Mouse (Mus musculus): Measurements from ENCODE around the gene Mymx.

Mymx gene

DNA sequence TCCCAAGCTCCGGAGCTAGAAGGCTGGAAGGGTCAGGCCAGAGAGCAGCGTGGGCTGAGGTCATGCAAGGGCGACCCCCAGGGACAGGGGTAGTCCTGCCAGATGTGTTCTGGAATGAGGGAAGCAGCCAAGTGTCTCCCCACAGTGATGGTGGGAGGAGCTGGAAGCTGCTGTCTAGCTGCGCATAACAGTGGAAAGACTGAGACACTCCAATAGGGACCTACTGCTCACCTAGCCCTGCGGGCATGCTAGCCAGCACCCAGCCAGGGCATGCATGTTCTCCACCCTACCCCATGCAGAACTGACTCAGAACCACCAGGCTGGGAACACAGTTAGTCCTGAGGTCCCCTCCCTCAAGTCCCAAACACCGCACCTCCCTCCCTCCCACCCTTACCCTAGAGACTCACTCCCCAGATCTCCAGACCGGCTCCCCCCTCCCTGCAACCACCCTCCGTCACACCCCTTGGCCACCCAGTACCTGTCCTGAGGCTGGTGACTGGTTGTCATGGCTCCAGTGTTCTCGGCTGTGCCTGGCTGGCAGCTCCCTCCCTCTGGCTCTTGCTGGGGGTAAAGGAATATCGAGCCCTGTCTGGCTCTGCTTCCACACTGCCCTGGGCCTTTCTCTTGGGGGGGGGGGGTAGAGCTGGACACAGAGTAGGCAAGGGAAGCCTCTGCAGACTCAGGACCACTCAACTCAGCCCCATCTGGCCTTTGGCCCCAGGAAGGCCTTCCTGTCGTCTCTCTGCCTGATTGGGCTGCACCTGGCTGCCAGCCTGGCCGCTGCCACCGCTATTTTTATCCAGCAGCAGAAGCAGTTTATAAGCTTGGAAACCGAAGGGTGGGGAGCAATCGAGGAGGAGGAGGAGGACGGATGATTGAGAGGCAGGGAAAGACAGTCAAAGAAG is 9.9 kb downstream of the Mymx start:
- peak; percentile 62 to 83 for DNase-seq (ENCODE audit: inconsistent age in 2 of 2, low spot score in 1 of 2)

DNA sequence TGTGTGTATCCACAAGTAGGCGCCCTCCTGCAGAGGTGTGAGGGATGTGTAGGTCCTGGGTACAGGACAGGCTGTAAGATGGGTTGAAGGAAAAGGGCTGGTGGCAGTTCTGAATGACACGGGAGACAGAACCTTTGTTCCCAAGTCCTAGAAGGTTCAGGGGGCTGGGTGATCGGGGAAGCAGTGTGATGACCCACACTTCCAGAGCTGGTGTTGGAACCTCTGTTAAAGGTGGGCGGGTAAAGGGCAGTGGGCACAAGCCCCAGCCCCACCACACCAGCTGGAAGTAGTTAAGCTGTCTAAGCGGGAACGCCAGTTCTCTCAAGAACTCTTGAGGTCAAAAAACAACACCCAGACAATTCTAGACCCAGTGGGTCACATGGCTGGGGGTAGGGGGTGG is 11.5 kb downstream of the Mymx start:
- DNase-seq (ENCODE audit: inconsistent age in 2 of 2, low spot score in 1 of 2) = peak; percentile 13 to 50

GRCm38 (mm10) chr17:45589844-45590243 is 12.1 kb downstream of the Mymx start:
- DNase-seq (ENCODE audit: inconsistent age in 2 of 2, low spot score in 1 of 2) = peak; percentile 75 to 91

DNA sequence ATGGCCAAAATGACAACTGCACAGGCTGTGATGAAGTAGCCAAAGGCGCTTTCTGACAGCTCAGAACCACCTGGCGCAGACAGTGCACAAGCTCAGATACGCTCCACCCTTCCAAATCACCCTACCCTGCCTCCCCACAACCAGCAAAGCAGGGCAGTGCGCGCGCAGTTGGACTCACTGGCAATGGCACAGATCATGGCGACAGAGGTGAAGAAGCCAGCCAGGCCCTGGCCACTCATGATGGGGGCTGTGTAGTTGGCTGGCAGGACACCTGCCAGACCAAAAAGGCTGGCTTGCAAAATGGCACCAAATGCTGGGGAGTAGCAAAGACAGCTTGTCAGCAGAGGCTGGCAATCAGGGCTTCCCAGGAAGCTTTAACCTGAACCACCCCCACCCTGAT is 12.7 kb downstream of the Mymx start:
- DNase-seq (ENCODE audit: inconsistent age in 2 of 2, low spot score in 1 of 2) = peak; percentile 20 to 47

- DNase-seq (ENCODE audit: inconsistent age in 2 of 2, low spot score in 1 of 2) = peak; percentile 9 to 44
These were observed 13.5 kb downstream of the Mymx start for GRCm38 (mm10) chr17:45588370-45588769.

DNA sequence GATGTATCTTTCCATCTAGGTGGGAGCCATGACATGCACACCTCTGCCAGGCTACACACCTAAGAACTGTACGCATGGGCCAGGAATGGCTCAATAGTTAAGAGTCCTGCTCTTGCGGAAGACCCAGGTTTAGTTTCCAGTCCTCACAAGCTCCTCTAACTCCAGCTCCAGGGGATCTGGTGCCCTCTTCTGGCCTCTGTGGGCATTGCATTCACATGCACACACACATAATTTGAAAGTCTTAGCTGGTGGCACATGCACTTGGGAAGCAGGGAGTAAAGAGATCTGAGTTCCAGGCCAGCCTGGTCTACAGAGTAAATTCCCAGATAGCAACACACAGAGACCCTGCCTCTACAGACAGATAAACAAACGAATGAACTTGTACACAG is 15.5 kb downstream of the Mymx start:
- peak in 1 of 2 experiments; percentile 67 for DNase-seq (ENCODE audit: inconsistent age in 2 of 2, low spot score in 1 of 2)

DNA sequence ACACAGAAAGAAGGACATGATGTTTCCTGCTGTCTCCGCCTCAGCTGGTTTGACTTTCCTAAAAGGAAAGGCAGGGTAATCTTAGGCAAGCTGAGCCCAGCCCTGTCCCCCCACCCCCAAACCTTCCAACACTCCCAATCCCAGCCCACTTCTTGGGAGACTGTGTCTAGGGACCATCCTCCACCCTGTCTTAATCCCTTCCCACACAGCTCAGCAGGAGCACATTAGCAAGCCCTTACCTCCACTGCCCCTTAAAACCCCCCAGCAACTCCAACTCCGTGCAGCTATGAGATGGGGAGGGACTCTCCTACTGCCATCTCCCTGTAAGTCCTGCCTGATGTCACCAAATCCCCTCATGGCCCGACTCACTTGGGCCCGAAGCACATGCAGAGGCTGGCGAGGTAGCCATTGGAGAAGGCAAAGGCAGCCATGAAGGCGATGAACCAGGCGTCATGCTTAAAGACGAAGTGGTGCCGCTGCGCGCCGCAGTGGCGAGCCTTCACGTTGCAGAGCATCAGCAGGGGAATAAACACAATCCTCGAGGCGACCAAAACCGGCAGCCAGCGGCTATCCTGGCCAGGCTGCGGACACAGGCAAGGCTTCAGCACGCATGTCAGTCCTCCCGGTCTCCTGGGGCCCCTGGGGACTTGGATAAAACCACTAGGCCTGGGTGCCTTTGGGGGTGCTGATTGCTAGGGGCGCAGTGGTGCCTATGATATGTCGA is 16.0 kb downstream of the Mymx start:
- DNase-seq (ENCODE audit: inconsistent age in 2 of 2, low spot score in 1 of 2) = peak in 1 of 2 experiments; percentile 47

DNA sequence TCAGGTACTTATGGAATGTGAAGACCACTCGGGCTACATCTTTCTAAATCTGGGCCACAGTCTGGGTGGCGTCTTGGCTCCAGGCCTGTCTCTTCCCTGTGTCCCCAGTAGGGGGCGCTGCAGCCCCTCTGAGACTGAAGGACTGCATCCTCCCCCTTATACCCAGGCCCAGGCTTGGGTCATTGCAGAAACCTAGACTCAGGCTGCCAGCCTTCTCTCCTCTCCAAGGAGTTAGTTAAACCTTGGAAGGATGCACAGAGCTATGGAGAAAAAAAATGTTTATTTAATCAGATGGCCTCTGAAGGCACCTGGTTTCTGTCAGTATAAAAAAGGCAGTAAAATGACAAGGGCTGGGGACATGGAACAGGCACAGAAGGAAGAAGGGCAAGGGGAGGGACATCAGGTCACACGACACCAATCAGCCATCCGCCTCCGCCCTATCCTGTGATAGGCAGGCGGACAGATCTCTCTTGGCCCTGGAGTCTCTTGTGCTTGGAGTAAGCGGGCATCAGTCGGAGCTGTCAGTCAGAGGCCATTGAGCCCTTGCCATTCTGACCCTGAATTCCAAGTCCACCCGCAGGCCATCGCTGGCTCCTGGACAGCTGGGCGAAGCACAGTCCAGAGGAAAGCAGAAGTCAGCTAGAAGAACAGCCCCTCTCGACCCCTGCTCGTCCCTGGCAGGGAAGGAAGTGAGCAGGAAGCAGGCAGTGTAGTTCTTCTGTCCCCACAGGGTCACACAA is 16.8 kb downstream of the Mymx start:
- peak; percentile 85 to 94 for DNase-seq (ENCODE audit: inconsistent age in 2 of 2, low spot score in 1 of 2)

GRCm38 (mm10) chr17:45584096-45584896 is 17.6 kb downstream of the Mymx start:
- DNase-seq (ENCODE audit: inconsistent age in 2 of 2, low spot score in 1 of 2) = peak; percentile 86 to 93

- peak in 1 of 2 experiments; percentile 77 for DNase-seq (ENCODE audit: inconsistent age in 2 of 2, low spot score in 1 of 2)
These were observed 19.1 kb downstream of the Mymx start for GRCm38 (mm10) chr17:45582715-45583355.

DNA sequence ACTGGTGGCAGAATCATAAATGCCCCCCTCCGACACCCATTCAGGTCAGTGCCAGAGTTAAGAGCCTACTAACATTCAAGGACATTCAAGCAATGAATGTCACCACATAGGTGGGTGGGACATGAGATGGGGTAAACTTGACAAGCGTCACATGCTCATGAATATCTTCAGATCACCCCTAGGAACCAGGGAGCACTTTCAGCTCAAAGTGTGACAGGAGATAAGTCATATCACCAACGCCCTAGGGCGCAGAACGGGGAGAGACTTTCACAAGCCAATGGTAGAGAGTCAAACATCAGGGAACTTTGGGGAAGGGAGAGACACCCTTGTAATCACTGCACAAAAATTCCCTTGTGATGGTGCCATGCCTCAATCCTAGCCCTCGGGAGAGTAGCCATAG is 19.7 kb downstream of the Mymx start:
- no peak for DNase-seq (ENCODE audit: inconsistent age in 2 of 2, low spot score in 1 of 2)

DNA sequence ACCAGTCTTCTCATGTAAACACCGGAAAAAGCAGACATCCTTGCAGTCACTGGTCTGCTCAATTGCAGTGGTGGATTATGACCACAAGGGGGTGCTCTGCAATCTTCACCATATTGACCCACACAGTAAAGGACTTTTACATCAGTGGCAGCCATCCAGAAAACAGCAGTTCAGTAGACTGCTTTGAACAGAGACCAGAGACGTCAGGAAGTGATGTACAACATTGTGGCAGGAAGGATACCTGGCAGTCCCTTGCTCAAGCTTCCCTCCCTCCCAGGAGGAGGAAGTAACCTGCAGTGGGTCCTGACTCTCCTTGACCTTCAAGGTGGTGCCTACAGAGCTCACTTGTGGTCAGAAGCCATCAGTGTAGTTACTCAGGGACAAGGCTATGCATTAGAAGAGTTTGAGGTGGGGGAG is 20.3 kb downstream of the Mymx start:
- peak; percentile 72 to 91 for DNase-seq (ENCODE audit: inconsistent age in 2 of 2, low spot score in 1 of 2)

- peak; percentile 61 to 75 for DNase-seq (ENCODE audit: inconsistent age in 2 of 2, low spot score in 1 of 2)
These were observed 20.9 kb downstream of the Mymx start for GRCm38 (mm10) chr17:45580958-45581477.

DNA sequence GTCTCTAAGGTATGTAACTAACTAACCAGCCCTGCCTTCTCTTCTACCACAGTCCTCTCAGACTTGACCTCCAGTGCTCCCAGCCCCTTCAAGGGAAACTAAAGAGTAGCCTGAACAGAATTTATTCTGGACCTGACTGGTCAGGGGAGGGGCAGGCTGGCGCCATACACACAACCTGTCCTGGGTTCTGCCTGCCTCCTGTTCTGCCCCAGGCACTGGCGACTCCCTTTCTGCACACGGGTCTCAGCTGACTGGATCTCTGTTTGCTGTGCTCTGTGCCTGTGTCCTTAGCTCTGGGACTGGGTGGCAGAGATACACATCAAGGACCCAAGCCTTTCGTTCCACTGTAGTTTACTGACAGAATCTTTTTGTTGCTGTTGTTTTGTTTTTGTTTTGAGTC is 22.3 kb downstream of the Mymx start:
- no peak for DNase-seq (ENCODE audit: inconsistent age in 2 of 2, low spot score in 1 of 2)

DNA sequence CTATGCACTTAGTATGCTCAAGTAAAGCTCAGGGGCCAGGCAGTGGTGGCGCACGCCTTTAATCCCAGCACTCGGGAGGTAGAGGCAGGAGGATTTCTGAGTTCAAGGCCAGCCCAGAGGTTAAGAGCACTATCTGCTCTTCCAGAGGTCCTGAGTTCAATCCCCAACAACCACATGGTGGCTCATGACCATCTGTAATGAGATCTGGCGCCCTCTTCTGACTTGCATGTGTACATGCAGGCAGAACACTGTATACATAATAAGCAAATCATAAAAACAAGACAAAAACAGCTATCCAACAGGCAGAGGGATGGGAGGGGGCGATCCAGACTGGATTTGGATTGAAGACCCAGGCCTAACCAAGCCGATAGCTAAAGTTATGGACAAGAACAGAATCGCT is 23.1 kb downstream of the Mymx start:
- DNase-seq (ENCODE audit: inconsistent age in 2 of 2, low spot score in 1 of 2) = peak in 1 of 2 experiments; percentile 72

- no peak for DNase-seq (ENCODE audit: inconsistent age in 2 of 2, low spot score in 1 of 2)
These were observed 23.7 kb downstream of the Mymx start for GRCm38 (mm10) chr17:45578242-45578641.

DNA sequence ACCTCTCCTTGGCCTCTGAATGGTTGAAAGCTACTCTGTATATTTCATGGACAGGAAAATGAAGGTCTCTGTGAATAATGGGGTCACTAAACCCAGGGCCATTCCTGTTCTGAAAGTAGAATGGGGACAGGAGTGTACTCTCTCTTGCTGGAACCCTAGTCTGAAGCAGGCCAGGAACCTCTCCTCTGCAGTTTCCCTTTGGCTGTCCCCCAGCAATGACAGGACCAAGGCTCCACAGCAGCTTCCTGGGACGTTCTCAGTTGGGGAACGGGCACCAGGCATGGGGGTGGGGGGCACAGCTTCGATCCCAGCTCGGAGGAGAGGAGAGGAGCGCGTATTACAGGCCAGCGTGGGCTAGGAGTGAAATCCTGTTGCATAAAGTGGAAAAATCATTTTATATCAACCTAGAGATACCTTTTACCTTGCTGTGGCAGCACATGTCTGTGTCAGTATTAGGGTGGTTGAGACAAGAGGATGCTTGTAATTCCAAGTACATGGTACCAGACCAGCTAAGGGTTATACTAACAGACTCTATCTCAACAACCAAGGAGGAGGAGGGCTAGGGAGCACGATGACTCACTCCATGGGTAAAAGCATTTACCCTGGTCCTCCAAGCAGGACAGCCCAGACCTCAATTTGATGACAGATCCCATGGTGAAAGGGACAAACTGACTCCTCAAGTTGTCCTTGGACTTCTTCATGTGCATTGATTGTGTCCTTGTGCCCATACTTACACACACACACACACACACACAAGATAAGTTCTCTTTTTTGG is 26.6 kb downstream of the Mymx start:
- DNase-seq (ENCODE audit: inconsistent age in 2 of 2, low spot score in 1 of 2) = peak in 1 of 2 experiments; percentile 74

DNA sequence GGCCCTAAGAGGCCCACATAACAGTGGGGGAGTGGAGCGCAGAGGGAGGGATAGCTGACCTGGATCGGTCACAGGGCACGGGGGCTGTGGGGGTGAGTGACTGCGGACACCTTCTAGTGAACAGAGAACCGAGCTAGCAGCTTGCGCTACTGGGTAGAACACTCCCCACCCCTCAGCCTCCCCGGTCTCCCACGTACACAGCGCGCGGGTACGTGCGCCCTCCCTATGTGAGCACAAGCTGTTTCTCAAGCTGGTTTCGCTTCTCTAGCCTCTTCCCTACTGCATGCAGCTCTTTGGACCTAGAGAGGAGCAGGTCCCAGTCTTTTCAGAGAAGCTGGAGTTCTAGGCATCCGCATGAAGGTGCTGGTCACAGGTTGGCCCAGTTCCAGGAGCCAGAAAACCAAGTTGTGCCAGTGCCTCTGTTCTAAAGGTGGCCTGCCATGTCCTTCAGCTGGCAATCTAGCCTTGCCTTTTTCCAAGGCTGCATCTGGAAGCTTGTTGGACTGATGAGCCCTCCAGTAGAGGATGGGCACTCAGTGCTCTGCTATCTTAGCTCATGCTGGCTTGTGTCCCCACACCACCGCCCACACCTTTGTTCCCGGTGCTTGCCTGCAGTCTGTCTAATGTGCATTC is 27.7 kb downstream of the Mymx start:
- DNase-seq (ENCODE audit: inconsistent age in 2 of 2, low spot score in 1 of 2) = peak; percentile 89 to 96

DNA sequence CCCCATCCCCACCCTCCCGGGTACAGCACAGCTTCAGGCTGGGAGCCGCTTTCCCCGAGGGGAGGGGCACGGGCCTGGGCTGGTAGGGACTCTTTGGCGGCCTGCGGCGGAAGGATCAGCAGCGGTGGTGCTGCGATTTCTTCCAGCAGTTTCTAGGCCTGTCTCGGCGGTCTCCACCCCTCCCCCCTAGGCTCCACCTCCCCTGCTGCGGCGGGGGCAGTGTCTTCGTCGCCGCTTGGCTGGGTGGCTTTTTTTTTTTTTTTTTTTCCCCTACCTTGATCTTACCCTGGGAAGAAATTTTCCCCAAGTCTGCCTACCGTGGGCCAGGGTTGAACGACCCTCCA is 28.1 kb downstream of the Mymx start:
- peak; percentile 98 to 99 for DNase-seq (ENCODE audit: inconsistent age in 2 of 2, low spot score in 1 of 2)

Data from adrenal gland, adult (tissue).